Mouse (Mus musculus): Measurements from ENCODE around the gene Wipi2.

Wipi2 gene

DNA sequence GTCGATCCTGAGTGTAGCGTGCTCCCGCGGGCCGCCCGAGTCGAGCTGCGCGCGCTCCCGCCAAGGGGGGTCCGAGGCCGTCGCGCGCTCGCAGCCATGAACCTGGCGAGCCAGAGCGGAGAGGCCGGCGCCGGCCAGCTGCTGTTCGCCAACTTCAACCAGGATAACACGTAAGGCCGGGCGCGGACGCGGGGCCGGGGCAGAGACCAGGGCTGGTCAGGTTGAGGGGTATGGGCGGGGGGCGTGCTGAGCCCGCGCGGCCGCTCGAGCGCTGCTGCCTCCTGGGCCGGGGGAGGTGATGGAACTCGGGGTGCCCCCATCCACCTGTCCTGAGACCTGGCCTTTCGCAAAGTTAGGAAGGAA lies 2.1 kb downstream of the Wipi2 start:
- DNase-seq (ENCODE audit: low read depth, low spot score), result no peak

DNA sequence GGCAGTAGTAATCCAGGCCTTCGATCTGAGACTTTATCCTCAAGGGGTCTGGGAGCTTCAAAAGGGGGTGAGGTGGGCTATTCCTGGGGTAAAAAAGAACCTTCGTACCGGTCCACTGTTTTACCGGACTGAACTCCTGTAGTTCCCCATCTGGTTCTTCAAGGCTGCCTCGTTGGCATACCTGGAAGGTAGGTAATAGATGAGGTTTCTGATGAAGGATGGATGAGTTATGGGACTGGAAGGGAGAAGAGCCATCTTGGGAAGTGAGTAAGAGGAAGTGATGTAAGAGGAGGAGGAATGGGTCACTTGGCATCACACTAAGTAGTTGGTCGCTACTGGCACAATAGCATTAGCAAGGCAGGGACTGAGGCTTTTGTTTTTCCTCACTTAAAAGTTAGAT lies 2.7 kb downstream of the Wipi2 start:
- peak; percentile 85 for DNase-seq (ENCODE audit: low read depth, low spot score)

DNA sequence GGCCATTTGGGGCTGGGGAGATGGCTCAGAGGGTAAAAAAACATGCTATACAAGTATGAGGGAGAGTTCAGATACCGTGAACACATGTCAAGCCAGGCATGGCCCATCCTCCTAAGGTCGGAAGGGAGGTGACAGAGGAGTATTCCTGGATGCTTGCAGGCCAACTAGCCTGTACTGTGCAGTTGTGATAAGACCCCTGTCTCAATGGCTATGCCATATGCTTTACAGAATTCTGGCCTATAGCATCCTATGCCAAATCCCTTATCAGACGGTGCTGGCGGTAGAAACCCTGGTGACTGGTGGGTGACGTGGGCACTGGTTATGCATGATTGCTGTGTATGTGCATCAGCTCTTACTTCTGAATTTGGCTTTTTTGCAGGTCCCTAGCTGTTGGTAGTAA lies 10.3 kb downstream of the Wipi2 start:
- no peak for DNase-seq (ENCODE audit: low read depth, low spot score)

DNA sequence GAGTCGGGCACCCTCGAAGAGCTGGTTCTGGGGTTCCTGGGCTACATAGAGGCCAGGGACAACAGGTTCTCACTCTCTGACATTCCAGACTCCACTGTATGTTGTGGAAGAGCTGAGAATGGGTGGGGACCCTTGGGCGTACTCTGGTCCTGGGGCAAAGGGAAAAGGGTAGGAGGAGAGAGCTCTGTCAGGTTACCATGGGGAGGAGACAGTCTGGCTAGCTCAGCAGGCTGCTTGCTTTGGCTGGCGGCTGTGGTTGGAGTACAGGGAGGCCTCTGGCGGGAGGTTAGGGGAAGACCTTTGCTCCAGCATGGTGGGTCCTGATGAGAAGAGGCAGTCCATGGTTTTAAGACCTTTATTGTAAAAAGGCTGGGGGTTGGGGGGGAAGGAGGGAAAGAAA lies 12.6 kb downstream of the Wipi2 start:
- no peak for DNase-seq (ENCODE audit: low read depth, low spot score)

DNA sequence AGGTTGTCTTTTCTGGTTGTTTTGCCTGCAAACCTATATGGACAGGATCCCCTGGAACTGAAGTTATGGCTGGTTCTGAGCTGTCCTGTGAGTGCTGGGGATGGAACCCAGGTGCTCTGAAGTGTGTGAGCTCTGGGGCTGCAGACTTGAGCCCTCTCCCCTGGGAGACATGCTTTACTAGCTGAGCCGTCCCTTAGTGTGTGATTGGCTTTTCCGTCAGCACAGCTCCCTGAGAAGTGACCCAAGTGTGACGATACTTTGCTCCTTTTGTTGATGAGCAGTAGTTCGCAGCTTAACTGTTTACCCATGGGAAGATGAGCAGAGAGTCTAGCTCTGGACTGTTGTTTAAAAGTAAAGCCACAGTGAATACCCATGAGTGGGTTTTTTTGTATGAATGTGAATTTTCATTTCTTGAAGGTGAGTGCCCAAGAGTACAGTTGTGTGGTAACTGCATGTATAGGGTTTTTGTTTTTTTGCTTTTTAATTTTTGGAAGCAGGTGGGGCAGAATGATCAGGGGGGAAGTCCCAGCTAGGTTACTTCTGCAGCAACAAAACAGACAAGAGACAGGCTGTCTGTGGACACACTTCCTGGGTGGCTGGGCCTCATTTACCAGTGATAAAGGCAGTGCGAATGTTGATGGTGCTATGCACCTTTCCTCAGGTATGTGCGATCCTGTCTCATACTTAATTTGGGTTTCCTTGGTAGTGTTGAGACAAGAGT lies 14.0 kb downstream of the Wipi2 start:
- DNase-seq (ENCODE audit: low read depth, low spot score), result no peak

DNA sequence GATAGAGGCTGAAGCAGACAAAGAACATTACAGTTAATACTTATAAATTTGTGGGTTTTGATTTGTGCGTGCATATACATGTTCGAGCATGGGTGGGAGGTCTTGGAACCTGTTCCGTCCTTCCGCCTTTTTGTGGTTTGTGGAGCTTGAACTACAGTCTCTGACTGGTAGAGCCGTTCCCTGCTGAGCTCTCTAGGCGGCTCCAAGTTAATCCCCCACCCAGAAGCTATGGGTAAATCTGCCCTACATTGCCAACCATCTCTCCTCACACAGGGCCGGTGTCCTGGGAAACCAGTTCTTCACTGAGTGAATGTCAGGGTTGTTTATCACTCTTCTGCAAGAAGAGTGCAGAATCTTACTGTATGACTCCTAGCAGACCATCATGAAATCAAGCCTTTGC lies 20.7 kb downstream of the Wipi2 start:
- no peak for DNase-seq (ENCODE audit: low read depth, low spot score)

DNA sequence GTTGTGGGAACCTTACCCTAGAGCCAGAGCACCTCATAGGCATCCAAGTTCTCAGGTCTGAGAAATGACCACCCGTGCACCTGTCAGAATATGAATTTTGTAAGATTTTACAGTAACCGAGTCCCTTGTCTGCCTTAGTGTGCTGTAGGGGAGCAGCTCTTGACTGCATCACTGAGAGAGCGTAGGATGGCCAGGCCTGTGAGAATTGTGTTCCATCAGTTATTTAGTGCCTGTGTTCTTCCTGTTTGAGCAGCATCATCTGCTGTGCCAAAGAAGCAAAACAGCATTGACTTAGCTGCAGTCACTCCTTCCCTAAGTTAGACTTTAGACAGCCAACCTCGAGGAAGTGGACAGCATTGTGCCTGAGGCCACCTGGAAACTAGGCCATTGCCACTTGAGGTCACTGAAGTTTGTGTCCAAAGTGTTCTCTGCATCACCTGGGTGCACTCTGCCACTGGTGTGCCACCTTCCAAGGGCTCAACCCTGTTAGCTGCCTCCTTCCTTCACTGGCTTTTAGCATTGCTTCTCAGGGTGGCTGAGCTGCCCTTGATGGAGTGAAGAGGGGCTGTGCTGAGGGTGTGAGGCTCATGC lies 22.1 kb downstream of the Wipi2 start:
- DNase-seq (ENCODE audit: low read depth, low spot score), result no peak

DNA sequence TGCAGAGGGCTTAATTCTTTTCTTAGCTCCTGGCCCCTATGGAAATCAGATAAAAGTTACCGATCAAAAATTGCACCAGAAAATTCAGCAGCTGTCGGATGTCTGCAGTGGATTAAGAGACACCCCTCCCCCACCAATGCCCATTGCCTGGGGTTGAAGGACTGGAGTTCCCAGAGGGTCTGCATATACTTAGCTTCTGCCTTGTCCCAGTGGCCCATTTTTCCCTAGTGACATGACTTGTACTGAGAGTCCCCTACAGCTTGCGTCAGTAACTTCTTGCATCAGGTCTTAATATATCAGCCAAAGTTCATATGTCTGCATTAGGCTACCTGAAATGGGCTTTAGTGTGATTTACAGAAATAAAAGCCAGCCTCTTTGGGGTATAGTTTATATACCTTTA lies 22.9 kb downstream of the Wipi2 start:
- DNase-seq (ENCODE audit: low read depth, low spot score), result no peak

DNA sequence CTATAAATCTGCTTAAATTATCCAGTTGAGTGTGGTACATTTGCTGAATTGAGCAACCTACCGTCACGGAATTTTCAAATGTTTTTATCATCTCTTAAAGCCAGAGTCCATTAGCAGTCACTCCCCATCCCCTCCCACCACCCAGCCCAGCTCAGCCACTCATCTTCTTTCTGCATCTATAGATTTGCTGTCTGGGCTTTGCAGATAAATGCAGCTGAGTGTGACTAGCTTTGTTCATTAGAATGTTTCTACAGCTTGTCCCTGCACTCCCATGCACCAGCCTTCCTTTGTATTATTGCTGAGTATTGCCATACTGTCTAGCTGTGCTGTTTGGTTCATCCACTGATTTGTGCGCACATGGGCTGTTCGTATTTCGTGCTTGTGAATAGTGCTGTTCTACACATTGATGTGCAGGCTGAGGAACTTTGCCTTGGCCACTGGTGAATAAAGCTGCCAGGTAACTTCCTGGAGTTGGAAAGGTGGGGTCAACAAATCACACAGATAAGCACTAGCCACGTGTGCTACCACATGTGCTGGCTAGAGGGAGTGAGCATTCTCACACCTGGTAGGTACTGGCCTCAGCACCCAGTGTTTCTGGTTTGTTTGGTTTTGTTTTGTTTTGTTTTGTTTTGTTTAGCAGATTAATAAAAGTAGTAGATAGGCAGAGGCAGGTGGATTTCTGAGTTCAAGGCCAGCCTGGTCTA lies 23.4 kb downstream of the Wipi2 start:
- no peak for DNase-seq (ENCODE audit: low read depth, low spot score)

DNA sequence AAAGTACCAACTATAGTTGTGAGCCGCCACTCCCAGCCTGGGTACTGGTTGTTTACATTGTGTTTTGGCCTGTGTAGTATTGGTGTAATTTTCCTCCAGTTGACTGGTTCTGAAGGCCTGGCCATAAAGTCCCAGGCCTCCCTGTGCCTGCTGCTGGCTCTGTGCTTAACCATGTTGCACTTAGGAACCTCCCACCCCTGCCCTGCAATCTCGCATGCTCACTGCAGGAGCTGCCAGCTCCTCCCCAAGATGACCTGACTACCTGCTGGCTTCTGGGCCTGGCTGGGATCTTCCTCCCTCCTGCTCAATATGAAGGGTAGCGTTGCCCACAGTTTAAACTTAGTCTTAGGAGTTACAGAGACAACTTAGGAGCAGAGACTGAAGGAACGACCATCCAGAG lies 24.8 kb downstream of the Wipi2 start:
- DNase-seq (ENCODE audit: low read depth, low spot score), result no peak

DNA sequence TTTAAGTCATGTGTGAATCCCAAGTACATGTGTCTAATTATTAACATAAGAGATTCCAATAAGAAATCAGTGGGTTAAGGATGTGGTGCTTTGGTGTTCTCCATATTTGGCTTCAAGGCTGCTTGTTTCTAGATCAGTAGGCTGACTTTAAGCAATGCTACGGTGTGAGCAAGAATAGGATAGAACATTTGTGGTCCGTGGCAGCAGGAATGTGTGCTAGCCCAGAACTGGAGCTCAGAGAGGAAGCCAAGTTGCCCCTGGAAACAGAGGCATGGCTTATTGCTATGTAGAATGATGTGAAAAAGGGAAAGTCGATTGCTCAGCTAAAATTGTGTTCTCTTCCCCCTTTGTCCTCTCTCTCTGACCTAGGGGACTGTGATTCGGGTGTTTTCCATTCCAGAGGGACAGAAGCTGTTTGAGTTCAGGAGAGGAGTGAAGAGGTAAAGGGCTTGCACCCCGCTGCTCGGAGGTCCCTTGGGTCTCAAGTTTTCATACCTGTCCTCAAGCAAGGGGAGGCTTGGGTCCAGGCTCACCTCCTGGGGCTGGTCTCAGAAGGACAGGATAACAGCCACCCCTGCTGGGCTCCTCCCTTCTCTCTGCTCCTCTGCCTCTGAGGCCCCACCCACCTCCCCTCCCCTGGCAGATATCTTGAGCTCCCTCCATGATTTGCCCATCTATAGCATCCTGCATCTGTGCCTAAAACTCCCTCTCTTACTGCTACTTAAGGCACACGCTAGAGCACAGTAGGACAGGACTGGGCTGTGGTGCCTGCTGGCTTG lies 33.3 kb downstream of the Wipi2 start:
- no peak for DNase-seq (ENCODE audit: low read depth, low spot score)

DNA sequence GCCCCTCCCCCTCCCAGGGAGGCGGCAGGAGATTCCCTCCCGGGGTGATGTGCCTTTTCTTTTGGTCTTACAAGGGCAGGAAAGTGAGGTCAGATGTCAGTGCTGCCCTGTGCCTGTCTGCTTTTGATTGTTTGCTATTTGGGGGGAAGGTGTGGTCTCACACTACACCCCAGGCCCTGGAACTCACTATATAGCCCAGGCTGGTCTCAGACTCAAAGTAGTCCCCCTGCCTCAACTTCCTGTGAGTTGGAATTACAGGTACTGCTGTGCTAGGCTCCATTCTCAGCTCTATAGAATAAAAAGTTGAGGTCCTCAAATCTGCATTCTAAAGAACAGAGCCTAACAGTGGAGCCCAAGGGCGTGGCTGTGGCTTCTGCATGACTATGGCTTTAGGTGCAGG lies 40.4 kb downstream of the Wipi2 start:
- no peak for DNase-seq (ENCODE audit: low read depth, low spot score)

DNA sequence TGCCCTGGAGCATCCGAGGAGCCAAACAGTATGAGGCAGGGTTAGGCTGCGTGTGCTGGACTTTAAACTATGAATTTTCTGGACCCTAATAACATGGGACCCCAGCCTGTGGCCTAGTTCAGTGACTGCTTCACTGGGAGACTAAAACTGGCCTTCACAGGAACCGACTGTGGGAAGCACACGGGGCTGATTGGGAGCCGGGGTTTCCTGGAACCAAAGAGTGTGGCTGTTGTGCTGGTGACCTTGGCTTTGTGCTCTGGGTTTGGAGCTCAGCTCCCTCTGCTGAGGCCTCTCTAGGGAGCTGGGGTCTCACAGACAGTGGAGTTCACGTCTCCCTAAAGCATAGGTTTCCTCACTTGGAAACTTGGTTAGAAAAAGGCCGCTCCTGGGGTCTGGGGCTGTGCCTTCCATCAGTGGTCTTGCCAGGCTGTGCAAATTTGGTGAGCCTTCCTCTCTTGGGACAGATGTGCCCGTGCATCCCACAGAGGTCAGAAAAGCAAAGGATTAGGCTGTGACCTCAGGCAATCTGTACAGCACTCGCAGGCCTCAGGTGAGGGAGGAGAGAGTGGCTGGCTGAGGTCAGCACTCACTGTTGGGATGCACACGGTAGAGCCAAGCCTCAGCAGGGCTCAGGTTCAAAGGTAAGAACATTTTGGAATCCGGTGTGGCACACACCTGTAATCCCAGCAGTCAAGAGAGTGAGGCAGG lies 41.2 kb downstream of the Wipi2 start:
- DNase-seq (ENCODE audit: low read depth, low spot score), result no peak

DNA sequence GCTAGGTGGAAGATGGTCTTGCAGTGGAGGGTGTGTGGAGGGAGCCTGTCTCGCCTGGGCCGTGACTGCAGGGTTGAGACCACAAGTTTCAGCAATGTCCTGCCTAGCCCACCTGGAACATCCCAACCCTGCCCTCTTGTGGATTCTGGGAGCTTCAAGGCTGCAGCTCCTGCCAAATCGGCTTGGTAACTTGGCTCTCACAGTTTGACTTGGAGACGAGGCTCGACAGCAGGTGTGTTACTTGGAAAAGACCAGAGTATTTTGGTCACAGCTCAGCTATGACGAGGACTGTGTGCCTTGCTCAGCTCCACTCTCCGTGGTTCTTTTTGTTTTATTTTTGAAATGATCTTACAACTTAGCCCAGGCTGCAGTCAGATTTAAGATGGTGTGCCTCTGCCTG lies 42.2 kb downstream of the Wipi2 start:
- DNase-seq (ENCODE audit: low read depth, low spot score), result no peak

DNA sequence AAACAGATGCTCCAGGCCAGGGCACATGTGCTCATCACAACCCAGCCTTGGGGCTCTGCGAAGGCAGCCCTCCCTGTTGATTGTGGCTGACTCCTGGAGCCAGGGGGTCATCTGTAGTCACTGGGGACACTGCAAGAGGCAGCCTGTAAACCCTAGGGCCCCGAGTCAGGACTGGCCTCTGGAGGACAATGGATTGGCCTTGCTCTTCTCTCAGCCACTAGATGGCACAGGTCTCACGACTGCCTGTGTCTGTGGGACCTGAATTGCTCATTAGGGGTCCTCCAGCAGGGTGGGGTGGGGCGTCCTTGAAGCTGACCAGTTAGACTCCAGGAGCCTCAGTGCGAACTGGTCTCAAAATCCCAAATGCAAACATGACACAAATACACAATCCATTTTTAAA lies 45.6 kb downstream of the Wipi2 start:
- DNase-seq (ENCODE audit: low read depth, low spot score), result peak; percentile 35

DNA sequence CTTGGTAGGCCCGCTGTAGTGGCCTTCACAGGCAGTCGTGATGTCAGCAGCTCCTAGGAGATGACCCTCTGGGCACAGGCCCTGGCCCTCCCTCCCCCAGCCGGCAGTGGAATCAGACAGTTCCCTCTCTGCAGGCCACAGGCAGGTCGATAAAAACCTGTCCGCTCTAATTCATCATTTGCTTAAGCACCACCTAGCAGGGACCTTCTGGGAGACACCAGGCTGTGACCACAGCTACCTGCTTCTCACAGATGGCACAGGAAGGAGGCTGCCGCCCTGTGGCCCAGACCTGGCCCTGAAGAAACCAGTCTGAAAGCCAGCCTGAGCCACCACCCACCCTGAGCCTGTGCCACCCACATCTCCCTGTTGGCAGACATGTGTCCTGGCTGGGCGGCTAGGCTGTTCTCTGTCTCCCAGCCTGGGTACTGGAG lies 50.7 kb downstream of the Wipi2 start:
- DNase-seq (ENCODE audit: low read depth, low spot score), result no peak

DNA sequence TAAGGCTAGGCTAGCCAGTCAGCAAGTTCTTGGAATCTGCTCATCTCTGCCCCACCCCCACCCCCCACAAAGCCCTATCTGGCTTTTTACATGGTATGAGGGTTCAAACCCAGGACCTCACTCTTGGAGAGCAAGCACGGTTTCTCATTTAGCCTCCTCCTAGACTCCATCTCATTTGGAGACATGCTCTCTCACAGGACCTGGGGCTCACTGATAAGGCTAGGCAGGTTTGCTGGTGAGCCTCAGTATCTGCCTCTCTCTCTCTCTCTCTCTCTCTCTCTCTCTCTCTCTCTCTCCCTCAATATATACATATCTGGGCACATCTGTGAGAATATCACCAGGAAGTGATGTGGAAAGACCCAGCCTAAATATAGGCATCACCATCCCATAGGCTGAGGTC lies 51.6 kb downstream of the Wipi2 start:
- DNase-seq (ENCODE audit: low read depth, low spot score), result no peak

DNA sequence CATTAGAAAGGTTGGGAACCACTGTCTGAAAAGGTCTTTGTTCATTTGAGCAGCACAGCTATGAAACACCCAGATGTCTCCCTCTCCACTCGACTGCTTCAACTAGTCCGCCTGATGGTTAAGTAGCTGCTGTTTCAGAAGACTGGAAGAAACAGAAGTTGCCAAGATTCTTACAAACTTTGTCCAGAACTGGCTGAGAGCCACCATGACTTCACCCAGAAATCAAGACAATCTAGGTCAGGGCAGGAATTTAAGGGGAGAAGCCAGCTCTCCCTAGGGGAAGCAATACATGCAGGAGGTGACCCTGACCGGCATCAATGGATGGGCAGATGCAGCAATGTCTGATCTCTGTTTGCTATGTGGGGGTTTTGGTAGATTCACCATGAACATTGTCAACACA lies 54.4 kb downstream of the Wipi2 start:
- DNase-seq (ENCODE audit: low read depth, low spot score), result peak; percentile 24

DNA sequence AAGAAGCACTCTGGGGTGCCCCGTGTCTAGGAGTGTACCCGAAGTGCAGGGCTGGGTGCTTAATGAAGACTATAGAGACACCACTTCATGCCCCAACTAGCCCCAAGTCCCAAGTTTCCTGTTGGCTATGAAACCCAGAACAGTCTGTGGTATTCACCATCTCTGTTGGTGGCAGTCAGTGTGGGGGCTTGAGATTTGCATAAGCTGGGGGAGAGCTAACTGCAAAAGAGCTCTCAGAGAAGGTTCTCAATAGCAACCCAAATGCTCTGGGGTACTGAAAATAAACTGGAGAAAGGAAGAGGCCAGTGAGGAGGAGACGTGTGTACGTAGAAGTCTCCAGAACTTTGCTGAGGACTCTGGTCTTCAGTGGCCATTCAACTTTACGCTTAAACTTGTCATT lies 55.0 kb downstream of the Wipi2 start:
- DNase-seq (ENCODE audit: low read depth, low spot score), result no peak

DNA sequence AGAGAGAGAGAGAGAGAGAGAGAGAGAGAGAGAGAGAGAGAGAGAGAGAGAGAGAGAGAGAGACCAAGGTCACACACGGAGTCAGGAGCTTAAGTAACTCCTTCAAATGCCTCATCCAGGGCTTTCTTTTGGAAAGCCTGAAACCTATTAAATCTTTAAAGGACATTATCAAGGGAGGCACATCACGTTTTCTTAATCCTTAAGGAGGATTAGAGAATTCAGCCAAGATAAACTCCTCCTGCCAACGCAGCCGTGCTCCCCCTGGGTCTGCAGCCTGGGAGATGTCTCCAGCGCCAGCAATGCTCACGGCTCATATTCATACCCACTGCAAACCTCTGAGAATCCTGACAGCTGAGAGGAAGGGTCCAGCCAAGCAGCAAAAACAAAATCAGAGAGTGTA lies 61.4 kb downstream of the Wipi2 start:
- no peak for DNase-seq (ENCODE audit: low read depth, low spot score)

DNA sequence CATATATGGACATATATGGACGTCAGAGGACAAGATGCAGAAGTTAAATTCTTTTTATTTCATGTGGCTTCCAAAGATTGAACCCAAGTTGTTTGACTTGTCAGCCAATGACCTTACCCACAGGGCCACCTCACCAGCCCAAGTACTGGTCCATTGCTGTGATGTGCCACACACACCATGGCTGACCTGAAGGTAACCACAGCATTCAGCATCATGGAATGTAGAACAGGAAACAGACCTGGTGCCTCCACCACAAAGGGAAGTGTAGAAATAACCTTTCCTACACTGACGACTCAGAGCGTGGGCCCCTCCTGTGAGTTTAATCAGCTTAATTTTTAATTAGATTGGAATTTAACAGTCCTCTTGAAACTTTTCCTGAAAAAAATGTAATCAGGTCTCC lies 62.8 kb downstream of the Wipi2 start:
- DNase-seq (ENCODE audit: low read depth, low spot score), result no peak

DNA sequence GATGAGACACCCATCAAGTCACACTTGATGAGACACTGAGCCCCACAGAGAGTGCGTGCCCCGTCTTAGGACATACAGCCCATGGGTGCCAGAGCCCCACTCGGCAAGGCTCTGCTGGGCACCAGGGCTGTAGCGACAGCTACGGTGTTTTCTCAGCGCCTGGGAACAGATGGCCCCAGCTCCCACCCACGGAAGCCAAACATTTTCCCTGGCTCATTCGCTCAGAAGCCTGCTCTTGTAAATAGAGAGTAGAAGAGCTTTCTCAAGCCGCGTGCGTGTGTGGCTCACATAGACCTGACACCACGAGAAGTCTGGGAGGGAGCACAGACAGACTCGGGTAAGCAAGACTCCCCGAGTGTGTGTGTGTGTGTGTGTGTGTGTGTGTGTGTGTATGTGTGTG lies 64.8 kb downstream of the Wipi2 start, which contains the start of gene Slc29a4:
Gene Slc29a4, plus strand, starts transcription at position 265 of the 400 bp plus-strand sequence.
- no peak for DNase-seq (ENCODE audit: low read depth, low spot score)

Measured in 3T3-L1 (cell line).